21 mouse cellular contexts compared by ENCODE assay signal in genomic region chr17:80688701-80689100, GRCm38 (mm10). TPM values are rescaled to one million over a fixed set of nuclear protein-coding genes. Genes with fewer than 3 reads are reported as not detected.
A peak's percentile ranks its signal among the peaks of the same experiment; 100 is the strongest.
DNase-seq lines count a peak whose midpoint lies in the region; ATAC-seq lines count a peak whose summit lies in the region.
"Had no signal": no experiment of that assay in that cellular context is flagged by ENCODE, and none has a peak within 500 bp of the region (broad histone marks: within the 10 kb centered on the region; RNA-seq: fewer than 3 reads in every experiment).

No protein-coding gene starts in this region.

- H3K4me2 ChIP-seq in midbrain, embryonic 14.5 days (ENCODE audit: low read length): no peak overlapping the region
- no peak overlapping the region for H3K4me2 ChIP-seq in midbrain, embryonic 11.5 days
- H3K4me2 ChIP-seq: embryonic facial prominence, embryonic 15.5 days; heart, embryonic 12.5 days; intestine, embryonic 15.5 days had no signal

- H3K36me3 ChIP-seq in midbrain, embryonic 14.5 days (ENCODE audit: control insufficient read depth, insufficient read depth, low read length): no peaks in the 10 kb centered on the region
- H3K36me3 ChIP-seq in midbrain, embryonic 11.5 days (ENCODE audit: control insufficient read depth, insufficient read depth, low read length): no peaks in the 10 kb centered on the region
- H3K36me3 ChIP-seq: embryonic facial prominence, embryonic 15.5 days; forebrain, embryonic 10.5 days; intestine, embryonic 15.5 days had no signal

- ATAC-seq in midbrain, embryonic 14.5 days (ENCODE audit: low FRiP score, low TSS enrichment): no peak
- ATAC-seq in midbrain, embryonic 11.5 days (ENCODE audit: low FRiP score): no peak
- ATAC-seq in frontal cortex, adult (ENCODE audit: low TSS enrichment): no peak
- ATAC-seq: forebrain, embryonic 16.5 days; hindbrain, embryonic 16.5 days; intestine, embryonic 15.5 days had no signal

- no peaks in the 10 kb centered on the region for H3K4me1 ChIP-seq in midbrain, embryonic 14.5 days (ENCODE audit: control insufficient read depth, insufficient read depth, low read length)
- peaks cover 4% of the 10 kb centered on the region; the same call in 1 of the 2 replicates for H3K4me1 ChIP-seq in midbrain, embryonic 11.5 days (ENCODE audit: control insufficient read depth, insufficient read depth, low read length)

- H3K27ac ChIP-seq in midbrain, embryonic 14.5 days (replicated peaks; ENCODE audit: low read depth, low read length): no peak overlapping the region
- no peak overlapping the region for H3K27ac ChIP-seq in midbrain, embryonic 11.5 days (ENCODE audit: low read depth, low read length)
- H3K27ac ChIP-seq: embryonic facial prominence, embryonic 15.5 days; forebrain, embryonic 10.5 days; intestine, embryonic 15.5 days had no signal

- H3K9ac ChIP-seq in midbrain, embryonic 14.5 days (replicated peaks; ENCODE audit: low read length): no peak overlapping the region
- H3K9ac ChIP-seq in midbrain, embryonic 11.5 days (ENCODE audit: low read length): no peak overlapping the region
- H3K9ac ChIP-seq: embryonic facial prominence, embryonic 15.5 days; heart, embryonic 12.5 days; intestine, embryonic 15.5 days had no signal

- no peaks in the 10 kb centered on the region for H3K9me3 ChIP-seq in midbrain, embryonic 14.5 days (ENCODE audit: control insufficient read depth, low read length)
- no peaks in the 10 kb centered on the region for H3K9me3 ChIP-seq in midbrain, embryonic 11.5 days (ENCODE audit: control insufficient read depth, low read length)
- H3K9me3 ChIP-seq: embryonic facial prominence, embryonic 15.5 days; forebrain, embryonic 10.5 days; heart, embryonic 12.5 days; intestine, embryonic 15.5 days had no signal

- 77% methylated on average over 11 of the region's 11 CpGs for WGBS in midbrain, embryonic 14.5 days
- 90% methylated on average over 11 of the region's 11 CpGs for WGBS in midbrain, embryonic 11.5 days

- no peaks in the 10 kb centered on the region for H3K27me3 ChIP-seq in midbrain, embryonic 14.5 days (ENCODE audit: control insufficient read depth, insufficient read depth, low read length)
- no peaks in the 10 kb centered on the region for H3K27me3 ChIP-seq in midbrain, embryonic 11.5 days (ENCODE audit: control insufficient read depth, insufficient read depth, low read length)
- H3K27me3 ChIP-seq: embryonic facial prominence, embryonic 15.5 days; heart, embryonic 12.5 days; intestine, embryonic 15.5 days had no signal

- peak; percentile 84 for DNase-seq in heart, adult 11 months
- no peak for DNase-seq in heart, postnatal 14 days
- peak; percentile 42 for DNase-seq in midbrain, embryonic 14.5 days
- DNase-seq in midbrain, embryonic 11.5 days (ENCODE audit: low spot score, missing footprints): no peak
- DNase-seq in retina, embryonic 14.5 days (ENCODE audit: low spot score): peak; percentile 43
- peak; percentile 27 for DNase-seq in testis, postnatal 14 days (ENCODE audit: low spot score)
- DNase-seq: adrenal gland, adult 8-10 months; adrenal gland, postnatal 36 days; cerebellum, adult 11-12 months; cerebellum, adult 9-11 months; embryo, embryonic 11 days; gastrocnemius, postnatal 14 days; heart, postnatal 36 days had no signal

- intact Hi-C loops in heart, postnatal 14 days (cut with DNase I): no loop called here

- no peak overlapping the region for H3K4me3 ChIP-seq in midbrain, embryonic 14.5 days (replicated peaks; ENCODE audit: low read depth, low read length)
- no peak overlapping the region for H3K4me3 ChIP-seq in midbrain, embryonic 11.5 days (ENCODE audit: low read depth, low read length)
- H3K4me3 ChIP-seq: embryonic facial prominence, embryonic 15.5 days; erythroblast, embryonic 14.5 days; forebrain, embryonic 10.5 days; heart, embryonic 12.5 days; intestine, embryonic 15.5 days had no signal

RNA-seq across cellular contexts. Expression of gene Map4k3, which starts 39.6 kb away (rescaled TPM):
- 10 to 100 TPM; 30.0 to 34.6 TPM for total RNA-seq in heart, postnatal 14 days (2021)
- 32.1 and 39.7 TPM in 2 replicates for polyA plus RNA-seq in midbrain, embryonic 14.5 days (2014; fragmentation: Nextera tagmentation; extraction: Ambion mirVana)
- polyA plus RNA-seq in midbrain, embryonic 11.5 days (2014; fragmentation: Nextera tagmentation; extraction: Ambion mirVana): 28.2 and 29.9 TPM in 2 replicates
- polyA plus RNA-seq: erythroblast, embryonic 14.5 days had no signal

Comparison
In these comparisons a context has a peak if more than half of its experiments do, and no peak if none do; other contexts are left out.
1. DNase-seq: peak in heart, adult 11 months (single experiment), midbrain, embryonic 14.5 days (single experiment), retina, embryonic 14.5 days (single experiment) and testis, postnatal 14 days (single experiment); none in heart, postnatal 14 days (0 of 2) and midbrain, embryonic 11.5 days (single experiment).